Mouse (Mus musculus) intestine, postnatal 0 days (tissue): ENCODE data around the gene Ptpn1. TPM values are rescaled to one million over a fixed set of nuclear protein-coding genes. Genes with fewer than 3 reads are reported as not detected.
A peak's percentile ranks its signal among the peaks of the same experiment; 100 is the strongest.

ENCODE experiments used
- ATAC-seq: fragments of 200-750 bp; cut with Nextera tagmentation; 2 replicates; pipeline ENCODE4 v1.8.0; 2017; ENCODE audit warnings: mild to moderate bottlenecking, moderate TSS enrichment, moderate library complexity
- H3K27ac ChIP-seq: fragments of 300-500 bp; sonication (generic); 2 replicates; pipeline ENCODE4 v1.5.1; 2014; ENCODE audit warnings: mild to moderate bottlenecking, low read depth, low read length, moderate library complexity
- H3K27me3 ChIP-seq: fragments of 300-500 bp; sonication (generic); replicated peaks from 2 replicates; pipeline ENCODE4 v1.6.1; 2014; ENCODE audit warnings: low read length, mixed read lengths; ENCODE audit not compliant: control insufficient read depth, insufficient read depth
- H3K36me3 ChIP-seq: fragments of 300-500 bp; sonication (generic); 2 replicates; pipeline ENCODE4 v1.6.1; 2014; ENCODE audit warnings: mild to moderate bottlenecking, moderate library complexity; ENCODE audit not compliant: control insufficient read depth, insufficient read depth
- H3K4me1 ChIP-seq: fragments of 300-500 bp; sonication (generic); replicated peaks from 2 replicates; pipeline ENCODE4 v1.6.1; 2014; ENCODE audit warnings: antibody characterized with exemption, low read length, mixed read lengths; ENCODE audit not compliant: control insufficient read depth, insufficient read depth
- H3K4me2 ChIP-seq: fragments of 300-500 bp; sonication (generic); replicated peaks from 2 replicates; pipeline ENCODE4 v1.6.1; 2014; ENCODE audit warnings: low read depth, mild to moderate bottlenecking, moderate library complexity
- H3K4me3 ChIP-seq: fragments of 300-500 bp; sonication (generic); 2 replicates; pipeline ENCODE4 v1.5.1; 2014; ENCODE audit warnings: low read depth, low read length
- H3K9ac ChIP-seq: fragments of 300-500 bp; sonication (generic); 2 replicates; pipeline ENCODE4 v1.6.1; 2014; ENCODE audit warnings: mild to moderate bottlenecking, low read depth, low read length
- H3K9me3 ChIP-seq: fragments of 300-500 bp; sonication (generic); 2 replicates; pipeline ENCODE4 v1.6.1; 2016; ENCODE audit warnings: mixed run types; ENCODE audit not compliant: control insufficient read depth
- CTCF ChIP-seq: sonication (generic); IDR thresholded peaks from 2 replicates; pipeline ENCODE4 v1.5.1; 2016; ENCODE audit warnings: low read depth, mild to moderate bottlenecking, control low read depth, antibody characterized with exemption, moderate library complexity
- WGBS: fragments of 180-500 bp; shearing (Covaris S2); extraction: QIAGEN DNeasy Blood & Tissue Kit; methylation state at CpG from one replicate; pipeline ENCODE4 v1.1.7; 2014; 5-methylcytosine and 5-hydroxymethylcytosine counted together
- polyA plus RNA-seq: library from polyadenylated mRNA; unstranded; fragments of >200 nt; fragmentation: Nextera tagmentation; extraction: Ambion mirVana; gene quantifications from 2 replicates; pipeline ENCODE4 v1.2.1, GENCODE M21; 2015

Gene Ptpn1
- polyA plus RNA-seq, 1 experiment from 2014 or later = 30.5 TPM

GRCm38 (mm10) chr2:167948047-167948446 lies 16.2 kb downstream of the Ptpn1 start:
- Histone ChIP-seq H3K9me3 (no peaks in the 10 kb centered on the region), H3K4me2 (no peak overlapping the region), H3K4me3 (no peak overlapping the region), H3K27ac (no peak overlapping the region), H3K27me3 (no peaks in the 10 kb centered on the region), H3K36me3 (no peaks in the 10 kb centered on the region), H3K4me1 (no peaks in the 10 kb centered on the region; the same call in 1 of the 2 replicates), H3K9ac (no peak overlapping the region)
- 66% methylated on average over 6 of the region's 6 CpGs for WGBS
- ATAC-seq = no peak
- no peak for TF ChIP-seq CTCF

DNA sequence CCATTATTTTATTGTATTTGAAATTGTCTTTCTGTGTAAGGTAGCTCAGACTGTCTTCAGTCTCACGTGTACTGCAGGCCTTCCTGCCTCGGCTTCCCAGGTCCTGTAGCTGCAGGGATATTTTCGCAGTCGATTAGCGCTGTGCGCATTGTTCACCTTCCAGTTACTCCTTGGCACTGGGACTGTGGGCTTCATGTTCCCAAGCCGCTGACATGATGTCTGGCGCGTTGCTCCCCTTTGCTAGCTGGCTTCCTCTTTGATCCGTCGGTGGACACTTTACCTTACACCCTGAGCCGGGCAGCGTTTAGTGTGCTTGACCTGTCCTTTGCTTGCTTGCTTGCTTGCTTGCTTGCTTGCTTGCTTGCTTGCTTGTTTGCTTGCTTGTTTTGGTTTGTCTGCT lies 16.7 kb downstream of the Ptpn1 start:
- no peak overlapping the region for H3K4me3 ChIP-seq
- TF ChIP-seq CTCF = no peak
- WGBS = 86% methylated on average over 13 of the region's 13 CpGs
- no peak for ATAC-seq
- no peaks in the 10 kb centered on the region; the same call in 1 of the 2 replicates for H3K4me1 ChIP-seq
- H3K36me3 ChIP-seq = no peaks in the 10 kb centered on the region
- H3K27me3 ChIP-seq = no peaks in the 10 kb centered on the region
- H3K9ac ChIP-seq = no peak overlapping the region
- H3K4me2 ChIP-seq = no peak overlapping the region
- H3K27ac ChIP-seq = no peak overlapping the region
- no peaks in the 10 kb centered on the region for H3K9me3 ChIP-seq

DNA sequence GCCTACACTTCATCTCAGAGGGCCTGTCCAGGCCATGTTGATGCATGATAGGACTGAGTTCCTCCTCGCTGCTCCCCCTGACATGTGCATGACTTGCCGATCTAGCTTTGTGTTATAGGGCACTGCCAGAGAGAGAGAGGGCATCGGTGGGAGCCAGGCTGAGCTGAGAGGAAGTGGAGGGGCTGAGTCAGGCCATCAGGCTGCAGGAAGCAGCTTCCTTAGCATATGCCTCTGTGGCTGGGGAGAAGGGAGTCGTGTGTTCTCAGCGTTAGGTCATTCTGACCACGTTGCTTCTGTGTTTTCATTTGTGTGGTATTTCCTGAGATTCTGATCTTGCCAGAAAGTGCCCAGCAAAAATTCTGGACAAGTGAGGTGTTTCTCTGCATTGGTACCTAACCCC lies 17.4 kb downstream of the Ptpn1 start:
- peak overlapping the region; percentile 41 for H3K27ac ChIP-seq
- H3K4me3 ChIP-seq = no peak overlapping the region
- TF ChIP-seq CTCF = no peak
- no peak overlapping the region for H3K4me2 ChIP-seq
- WGBS = 62% methylated on average over 6 of the region's 6 CpGs
- no peaks in the 10 kb centered on the region for H3K9me3 ChIP-seq
- no peaks in the 10 kb centered on the region for H3K36me3 ChIP-seq
- ATAC-seq = no peak
- no peak overlapping the region for H3K9ac ChIP-seq
- H3K4me1 ChIP-seq = no peaks in the 10 kb centered on the region; the same call in 1 of the 2 replicates
- H3K27me3 ChIP-seq = no peaks in the 10 kb centered on the region

GRCm38 (mm10) chr2:167949808-167950207 lies 18.0 kb downstream of the Ptpn1 start:
- Histone ChIP-seq H3K36me3 (no peaks in the 10 kb centered on the region), H3K4me1 (no peaks in the 10 kb centered on the region; the same call in 1 of the 2 replicates), H3K9ac (no peak overlapping the region), H3K4me3 (no peak overlapping the region), H3K9me3 (no peaks in the 10 kb centered on the region), H3K27me3 (no peaks in the 10 kb centered on the region), H3K4me2 (no peak overlapping the region), H3K27ac (0 out of 2 replicates have a peak overlapping the region, but pooled peaks have one; percentile 41)
- TF ChIP-seq CTCF = no peak
- WGBS = 81% methylated on average over 2 of the region's 2 CpGs
- ATAC-seq = no peak

GRCm38 (mm10) chr2:167950681-167951080 lies 18.8 kb downstream of the Ptpn1 start:
- WGBS = 60% methylated on average over 6 of the region's 6 CpGs

DNA sequence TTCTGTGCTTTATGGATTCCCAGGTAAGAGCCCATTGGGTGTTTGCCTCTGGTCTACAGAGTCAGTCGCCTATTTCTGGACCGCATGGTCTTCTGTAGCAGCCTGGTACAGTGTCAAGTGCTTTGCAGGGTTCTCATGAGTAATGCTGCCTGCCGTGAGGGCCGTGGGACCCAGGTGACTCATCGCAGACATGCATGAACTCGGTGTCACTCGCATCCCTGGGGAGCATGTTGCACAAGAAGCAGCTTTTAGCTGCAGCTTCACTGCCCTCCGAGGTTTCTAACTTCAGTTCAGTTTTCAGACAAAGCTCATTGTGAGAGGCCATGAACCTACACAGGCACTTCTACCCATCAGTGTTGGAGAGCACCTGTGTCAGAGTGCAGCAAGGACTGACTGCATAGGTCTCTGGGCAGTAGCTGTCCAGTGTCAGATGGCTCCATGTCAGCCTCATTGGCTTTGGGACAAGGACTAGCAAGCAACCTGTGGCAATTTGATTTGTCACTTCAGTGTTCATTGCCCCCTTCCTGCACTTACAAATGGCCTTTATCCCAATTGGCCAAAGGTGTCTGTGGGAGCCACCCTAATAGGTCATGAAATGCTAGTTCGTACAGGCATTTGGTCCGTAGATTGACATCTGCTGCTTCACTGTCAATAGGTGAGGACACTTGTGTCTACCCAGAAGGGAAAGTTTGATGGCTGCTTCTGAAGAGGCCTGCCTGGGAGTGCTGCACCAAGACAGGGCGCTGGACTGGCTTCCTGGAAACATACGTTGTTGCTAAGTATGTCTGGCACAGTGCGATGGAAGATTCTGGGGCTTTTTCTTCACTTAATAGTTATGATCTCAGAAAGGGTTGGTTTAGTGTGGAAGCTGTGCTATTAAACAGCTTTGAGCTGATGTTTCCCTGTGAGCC lies 19.7 kb downstream of the Ptpn1 start:
- no peak overlapping the region for H3K9ac ChIP-seq
- H3K9me3 ChIP-seq = no peaks in the 10 kb centered on the region
- H3K27ac ChIP-seq = no peak overlapping the region
- no peak for TF ChIP-seq CTCF
- no peaks in the 10 kb centered on the region; the same call in 1 of the 2 replicates for H3K4me1 ChIP-seq
- H3K4me2 ChIP-seq = no peak overlapping the region
- no peaks in the 10 kb centered on the region for H3K36me3 ChIP-seq
- H3K4me3 ChIP-seq = no peak overlapping the region
- WGBS = 78% methylated on average over 13 of the region's 13 CpGs
- no peak for ATAC-seq
- H3K27me3 ChIP-seq = no peaks in the 10 kb centered on the region

More at GRCm38 (mm10) chr2:167950681-167951080, 18.8 kb downstream of the Ptpn1 start:
- no peak overlapping the region for H3K4me3 ChIP-seq
- H3K4me1 ChIP-seq = no peaks in the 10 kb centered on the region; the same call in 1 of the 2 replicates
- no peaks in the 10 kb centered on the region for H3K36me3 ChIP-seq
- ATAC-seq = no peak
- H3K4me2 ChIP-seq = no peak overlapping the region
- H3K27ac ChIP-seq = no peak overlapping the region
- no peak overlapping the region for H3K9ac ChIP-seq
- TF ChIP-seq CTCF = no peak
- H3K27me3 ChIP-seq = no peaks in the 10 kb centered on the region
- no peaks in the 10 kb centered on the region for H3K9me3 ChIP-seq
